Mouse (Mus musculus) natural killer cell, adult 2 months (primary cell): Measurements from ENCODE around the gene Ssbp4.
"Not testable (repeated sequence)": the region's sequence is repeated elsewhere in the genome, so short reads cannot be mapped to it uniquely, and the experiment has no call there.

ENCODE experiments used
- DNase-seq, 2 experiments: peaks; one replicate each; pipeline ENCODE4 v3.0.0; 2022; ENCODE audit warnings: low spot score in 2 of 2

Gene Ssbp4

GRCm38 (mm10) chr8:70593173-70593572 lies 15.5 kb downstream of the Ssbp4 start:
- DNase-seq: no peak

GRCm38 (mm10) chr8:70591569-70591968 lies 17.1 kb downstream of the Ssbp4 start:
- no peak for DNase-seq

DNA sequence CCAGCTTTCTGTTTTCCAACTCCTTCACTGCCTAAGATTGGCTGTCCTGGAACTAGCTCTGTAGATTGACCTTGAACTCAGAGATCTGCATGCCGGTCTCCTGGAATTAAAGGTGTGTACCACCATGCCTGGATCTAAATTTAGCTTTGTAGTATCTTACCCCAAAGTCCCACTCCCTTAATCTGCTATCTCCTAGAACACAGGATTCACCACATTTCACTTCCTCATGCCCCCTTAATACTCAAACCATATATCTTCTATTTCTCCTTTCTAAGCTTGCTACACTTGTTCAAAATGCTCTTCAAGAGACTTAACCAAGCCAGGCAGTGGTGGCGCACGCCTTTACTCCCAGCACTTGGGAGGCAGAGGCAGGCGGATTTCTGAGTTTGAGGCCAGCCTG lies 20.7 kb downstream of the Ssbp4 start:
- not testable (repeated sequence) for DNase-seq

DNA sequence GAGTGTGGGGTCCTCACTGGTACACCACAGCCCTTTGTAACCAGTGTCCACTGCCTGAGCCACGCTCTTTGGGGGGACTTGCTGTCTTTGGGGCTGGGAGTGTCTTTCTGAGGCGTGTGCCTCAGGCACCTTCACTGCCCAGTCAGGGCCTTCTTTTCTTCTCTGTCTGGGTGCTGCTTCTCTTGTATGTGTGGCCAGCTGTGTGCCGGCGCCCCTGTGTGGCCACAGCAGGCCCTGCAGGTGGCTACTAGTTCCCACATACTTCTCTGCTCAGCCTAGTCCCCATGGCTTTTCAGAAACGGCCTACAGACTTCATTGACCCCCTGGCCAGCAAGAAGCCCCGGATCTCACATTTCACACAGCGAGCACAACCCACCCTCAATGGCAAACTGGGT lies 23.4 kb downstream of the Ssbp4 start:
- DNase-seq: peak in 1 of 2 experiments; percentile 59

DNA sequence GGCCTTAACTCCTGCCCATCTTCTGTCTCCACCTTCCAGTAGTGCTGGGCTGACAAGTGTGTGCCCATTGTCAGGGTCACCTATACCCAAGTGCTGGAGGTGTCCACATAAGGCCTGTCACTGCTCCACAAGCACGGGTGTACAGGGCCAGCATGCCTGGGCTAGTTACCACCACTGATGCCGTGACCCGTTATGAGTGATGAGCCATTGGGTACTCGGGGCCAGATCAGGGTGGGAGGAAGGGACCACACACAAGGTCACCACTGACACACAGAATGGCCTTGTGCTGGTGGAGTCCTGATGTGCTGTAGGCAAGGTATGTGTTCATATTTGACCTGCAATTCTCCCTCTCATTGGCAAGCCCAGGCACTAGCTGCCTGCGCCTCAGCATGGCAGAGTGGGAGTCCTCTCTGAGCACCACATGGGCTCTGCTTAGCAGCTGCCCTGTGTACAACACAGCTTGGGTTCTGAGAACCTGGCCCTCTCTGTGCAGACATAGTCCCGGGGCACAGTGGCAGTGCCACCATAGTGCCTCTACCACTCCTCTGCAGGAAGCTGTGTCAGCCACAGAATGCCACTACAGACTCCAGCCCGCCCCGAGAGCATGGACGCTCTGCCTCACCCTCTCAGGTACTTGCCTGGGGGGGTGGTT lies 23.9 kb downstream of the Ssbp4 start:
- DNase-seq: no peak

GRCm38 (mm10) chr8:70583476-70584387 lies 24.9 kb downstream of the Ssbp4 start:
- DNase-seq: no peak

GRCm38 (mm10) chr8:70577207-70577606 lies 31.5 kb downstream of the Ssbp4 start:
- DNase-seq: no peak

DNA sequence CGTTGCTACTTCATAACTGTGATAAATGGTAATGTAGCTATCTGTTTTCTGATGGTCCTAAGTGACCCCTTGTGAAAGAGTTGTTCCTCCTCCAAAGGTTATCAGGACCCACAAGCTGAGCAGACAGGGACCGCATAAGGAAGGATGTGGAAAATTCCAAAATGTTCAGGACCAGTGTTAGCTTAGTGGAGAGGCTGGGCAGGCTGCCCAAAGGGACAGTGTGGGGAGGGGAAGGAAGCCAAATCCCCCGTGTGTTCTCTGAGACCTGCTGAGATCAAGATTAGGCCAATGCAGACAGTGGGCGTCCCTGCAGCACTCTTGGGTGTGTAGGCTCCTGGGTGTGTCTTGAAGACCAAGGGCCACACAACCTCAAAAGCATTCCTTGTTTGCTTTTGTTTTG lies 33.8 kb downstream of the Ssbp4 start:
- no peak for DNase-seq

DNA sequence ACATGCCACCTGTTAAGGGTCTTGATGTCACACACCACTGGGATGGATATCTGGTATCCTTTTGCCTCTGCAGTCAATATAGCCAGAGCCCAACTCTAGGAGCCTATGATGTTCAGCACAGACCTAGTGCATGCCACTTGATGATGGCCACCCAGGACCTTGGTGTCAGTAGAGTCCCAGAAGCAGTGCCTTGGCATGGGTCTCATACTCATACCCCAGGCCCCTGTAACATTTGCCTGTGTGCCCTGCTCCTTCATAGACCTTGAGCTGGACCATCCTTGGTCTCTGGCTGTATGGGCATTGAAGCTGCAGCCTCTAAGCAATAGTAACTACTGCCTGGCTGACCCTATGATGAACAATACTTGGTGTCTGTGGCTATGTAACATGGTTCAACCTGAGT lies 34.4 kb downstream of the Ssbp4 start:
- DNase-seq: no peak

DNA sequence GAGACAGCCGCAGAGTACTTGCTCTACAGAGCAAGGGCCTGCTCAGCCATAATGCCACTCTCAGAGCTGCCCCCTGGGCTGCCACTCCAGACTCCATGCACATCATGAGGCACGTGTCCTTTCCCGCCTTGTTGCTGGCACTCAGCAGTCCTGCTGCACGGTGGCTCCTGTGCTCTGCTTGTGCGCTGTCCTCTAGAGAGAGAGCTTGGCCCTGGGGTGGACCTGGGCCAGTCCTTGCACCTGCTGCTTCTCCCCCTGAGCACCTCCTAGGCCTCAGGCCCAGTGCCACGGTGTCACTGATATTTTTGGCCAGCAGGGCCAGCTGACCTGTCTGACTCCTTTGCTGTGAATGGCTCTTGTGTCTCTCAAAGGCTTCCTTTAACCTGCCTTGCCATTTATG lies 37.7 kb downstream of the Ssbp4 start:
- DNase-seq: no peak

DNA sequence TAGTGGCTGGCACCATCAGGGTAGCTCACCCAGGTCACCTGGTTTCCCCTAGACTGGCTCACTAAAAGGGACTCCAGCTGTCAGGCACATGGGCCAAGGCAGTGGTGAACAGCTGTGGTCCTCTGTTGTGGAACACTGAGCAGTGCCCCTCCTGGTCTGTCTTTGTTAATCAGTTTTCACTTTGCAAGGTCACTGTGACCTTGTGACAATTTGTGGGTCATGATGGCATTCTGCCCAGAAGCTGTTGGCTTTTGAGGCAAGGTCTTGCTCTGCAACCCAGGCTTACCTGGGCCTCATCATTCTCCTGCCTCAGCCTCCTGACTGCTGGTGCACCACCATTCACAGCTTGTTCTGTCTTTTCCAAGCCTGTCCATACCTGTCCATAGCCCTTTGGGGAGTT lies 38.3 kb downstream of the Ssbp4 start:
- DNase-seq: no peak

GRCm38 (mm10) chr8:70565561-70565960 lies 43.1 kb downstream of the Ssbp4 start:
- DNase-seq: no peak

DNA sequence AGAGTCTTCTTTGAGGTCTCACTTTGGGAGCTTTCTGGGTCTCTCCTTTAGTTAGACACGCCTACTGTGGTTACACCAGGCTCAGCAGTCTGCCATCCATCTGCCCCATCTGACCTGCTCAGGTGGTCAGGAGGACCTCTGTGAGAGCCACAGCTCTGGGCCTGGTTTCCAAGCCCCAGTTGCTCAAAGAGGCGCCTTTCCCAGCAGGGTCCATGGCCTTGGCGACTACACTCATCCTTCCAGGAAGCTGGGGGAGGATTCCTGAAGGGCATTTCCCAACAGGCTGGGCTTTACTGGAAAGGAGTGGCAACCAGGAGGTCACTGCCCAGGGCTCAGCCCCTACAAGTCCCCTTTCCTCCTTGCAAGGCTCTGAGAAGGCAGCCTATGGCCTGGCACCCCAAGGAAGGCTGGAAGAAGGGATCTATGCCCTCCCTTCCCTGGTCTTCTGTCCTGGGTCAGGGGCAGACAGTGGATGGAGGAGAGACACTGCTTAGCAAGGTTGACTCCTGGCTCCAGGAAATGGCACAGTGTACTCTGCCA lies 43.9 kb downstream of the Ssbp4 start:
- DNase-seq: no peak

DNA sequence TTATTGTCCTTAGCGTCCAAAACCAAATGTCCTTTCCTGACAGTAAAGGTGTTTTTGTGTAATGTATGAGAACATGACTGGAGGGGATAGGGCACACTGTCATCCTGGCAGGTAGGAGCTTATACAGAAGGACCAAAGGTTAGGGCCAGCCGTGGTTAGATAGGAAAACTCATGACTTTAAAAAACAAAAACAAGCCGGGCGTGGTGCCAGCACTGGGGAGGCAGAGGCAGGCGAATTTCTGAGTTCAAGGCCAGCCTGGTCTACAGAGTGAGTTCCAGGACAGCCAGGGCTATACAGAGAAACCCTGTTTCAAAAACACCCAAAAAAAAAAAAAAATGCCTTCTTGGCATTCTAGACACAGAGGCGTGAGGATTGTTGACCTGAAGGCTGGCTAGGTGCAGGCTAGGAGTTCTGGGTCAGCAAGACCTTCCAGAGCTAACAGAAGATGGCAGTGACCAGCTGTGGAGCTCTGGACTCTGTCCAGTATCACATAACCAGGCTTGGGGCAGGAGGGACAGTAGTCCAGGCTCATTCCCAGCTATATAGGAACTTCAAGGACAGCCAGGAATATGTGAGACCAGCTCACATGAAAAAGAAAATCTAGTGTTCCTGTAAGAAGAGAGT lies 44.8 kb downstream of the Ssbp4 start:
- no peak for DNase-seq

DNA sequence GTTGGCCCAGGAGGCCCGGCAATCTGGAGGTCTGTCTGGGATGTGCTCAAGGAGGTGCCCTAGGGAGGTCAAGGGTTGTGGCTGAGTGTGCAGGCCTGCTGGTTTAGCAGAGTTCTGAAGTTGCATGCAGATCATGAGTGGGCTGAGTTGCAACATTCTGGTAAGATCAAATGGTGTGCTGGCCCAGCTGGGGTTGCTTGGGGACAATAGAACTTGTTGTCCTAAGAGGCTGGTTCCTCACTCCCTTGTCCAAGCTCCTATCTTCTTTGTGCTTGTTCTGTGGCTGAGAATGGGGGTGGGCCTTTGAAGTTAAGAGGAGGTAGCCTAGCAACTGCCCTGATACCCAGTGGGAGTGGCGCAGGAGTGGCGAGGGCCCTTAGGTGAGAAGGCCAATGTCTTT lies 45.9 kb downstream of the Ssbp4 start:
- no peak for DNase-seq

- no peak for DNase-seq
Measured at GRCm38 (mm10) chr8:70561809-70562535, 46.7 kb downstream of the Ssbp4 start.

DNA sequence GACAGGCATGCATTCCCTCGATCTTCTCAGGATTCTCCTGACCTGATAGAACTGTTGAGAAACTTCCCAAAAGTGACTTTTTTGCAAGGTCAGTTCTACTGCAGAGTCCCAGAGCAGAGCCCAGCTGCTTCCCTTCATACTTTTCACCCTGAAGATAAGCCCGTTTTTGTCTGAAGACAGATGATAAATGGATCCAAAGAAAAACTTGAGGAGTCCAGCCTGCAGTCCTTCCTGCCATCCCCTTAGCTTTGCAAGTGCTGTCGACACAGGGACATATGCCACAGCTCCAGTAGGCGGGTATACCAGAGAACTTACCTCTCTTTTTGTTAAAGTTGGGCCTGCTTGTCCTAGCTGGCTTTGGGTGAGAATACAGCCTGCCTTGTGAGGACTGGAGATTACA lies 47.3 kb downstream of the Ssbp4 start:
- no peak for DNase-seq

DNA sequence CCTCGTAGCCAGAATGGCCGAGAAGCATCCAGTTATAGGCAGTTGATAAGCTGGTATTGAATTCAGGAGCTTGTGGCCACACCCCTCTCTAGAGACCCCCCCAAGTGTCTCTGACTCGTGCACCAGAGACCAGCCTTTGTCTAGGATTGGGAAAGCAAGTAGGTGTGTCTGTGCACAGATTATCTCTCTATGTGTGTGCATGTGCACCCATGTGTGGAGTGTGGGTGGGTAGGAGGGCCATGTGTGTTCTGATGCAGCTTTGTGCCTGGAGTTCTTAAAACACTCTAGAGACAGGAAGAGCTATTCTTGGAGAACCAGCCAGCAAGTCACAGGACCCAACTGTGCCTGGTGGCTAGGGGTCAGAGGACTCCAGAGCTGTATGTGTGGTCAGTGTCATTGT lies 48.1 kb downstream of the Ssbp4 start:
- DNase-seq: no peak

DNA sequence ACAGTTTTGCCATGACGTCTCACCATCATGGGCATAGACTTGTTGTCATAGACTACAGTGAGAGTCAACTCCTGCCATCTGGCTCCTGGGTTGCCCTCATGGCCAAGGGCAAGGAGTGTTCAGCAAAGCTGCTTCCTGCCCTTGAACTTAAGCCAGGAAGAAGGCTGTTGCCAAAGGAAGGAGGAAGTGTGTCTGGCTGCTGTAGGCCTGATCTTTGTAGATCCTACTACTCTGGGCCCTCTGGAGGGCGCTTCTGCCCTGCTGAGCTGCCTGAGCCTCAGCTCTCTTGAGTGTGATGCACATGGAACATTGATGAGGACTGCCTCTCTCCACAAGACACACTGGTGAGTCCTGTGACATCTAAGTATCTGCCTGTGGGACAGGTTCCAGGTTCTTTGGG lies 48.6 kb downstream of the Ssbp4 start:
- DNase-seq: no peak

GRCm38 (mm10) chr8:70558983-70559382 lies 49.7 kb downstream of the Ssbp4 start:
- DNase-seq: no peak

DNA sequence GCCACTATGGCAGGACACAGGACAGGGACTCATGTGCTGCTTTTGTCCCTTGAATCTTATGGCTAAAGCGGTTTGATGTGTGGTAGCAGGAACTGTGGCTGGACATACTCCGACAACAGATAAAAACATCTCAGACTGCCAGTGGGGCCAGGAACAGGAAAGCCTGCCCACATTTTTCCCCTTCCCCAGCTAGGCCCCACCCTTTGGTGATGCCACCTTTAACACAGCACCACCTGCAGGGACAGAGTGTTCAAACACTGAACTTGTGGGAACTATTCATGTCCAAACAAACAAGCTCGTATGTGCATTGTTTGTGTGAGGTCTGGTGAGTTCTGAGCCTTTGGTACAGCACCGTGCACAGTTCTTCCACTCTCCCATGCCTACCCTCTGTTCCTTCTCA lies 50.3 kb downstream of the Ssbp4 start:
- DNase-seq: peak in 1 of 2 experiments; percentile 33
